Mouse (Mus musculus) effector memory CD4-positive, alpha-beta T cell, adult 5 months (primary cell): ENCODE data around the gene Dydc2. TPM values are rescaled to one million over a fixed set of nuclear protein-coding genes. Genes with fewer than 3 reads are reported as not detected.

ENCODE experiments used
- polyA plus RNA-seq: library from polyadenylated mRNA; unstranded; fragments of 100-300 nt; shearing (Covaris generic); gene quantifications from one replicate; pipeline ENCODE4 v1.2.1, GENCODE M21; 2017

The Dydc2 gene
- polyA plus RNA-seq = not detected

DNA sequence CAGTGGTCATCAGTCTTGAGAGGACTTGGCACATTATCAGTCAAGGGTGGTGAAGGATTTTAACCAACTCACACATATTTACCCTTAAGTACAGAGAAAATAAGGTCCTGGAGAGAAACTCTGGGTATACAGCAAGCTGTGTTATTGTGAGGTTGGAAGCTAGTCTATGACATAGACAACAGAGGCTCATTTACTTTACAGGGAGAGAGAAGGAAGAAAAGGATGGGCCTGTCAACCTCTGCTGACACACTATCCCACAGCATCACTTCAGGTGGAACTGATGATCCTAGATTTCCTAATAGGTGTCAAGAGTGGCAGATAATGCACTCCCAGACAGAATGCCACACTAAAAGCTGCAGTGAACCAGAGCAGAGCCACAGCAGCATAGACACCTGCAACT lies at the start of gene Dydc2:
Dydc2 (minus strand) TSS at position 101 of the 400 bp plus-strand sequence.

DNA sequence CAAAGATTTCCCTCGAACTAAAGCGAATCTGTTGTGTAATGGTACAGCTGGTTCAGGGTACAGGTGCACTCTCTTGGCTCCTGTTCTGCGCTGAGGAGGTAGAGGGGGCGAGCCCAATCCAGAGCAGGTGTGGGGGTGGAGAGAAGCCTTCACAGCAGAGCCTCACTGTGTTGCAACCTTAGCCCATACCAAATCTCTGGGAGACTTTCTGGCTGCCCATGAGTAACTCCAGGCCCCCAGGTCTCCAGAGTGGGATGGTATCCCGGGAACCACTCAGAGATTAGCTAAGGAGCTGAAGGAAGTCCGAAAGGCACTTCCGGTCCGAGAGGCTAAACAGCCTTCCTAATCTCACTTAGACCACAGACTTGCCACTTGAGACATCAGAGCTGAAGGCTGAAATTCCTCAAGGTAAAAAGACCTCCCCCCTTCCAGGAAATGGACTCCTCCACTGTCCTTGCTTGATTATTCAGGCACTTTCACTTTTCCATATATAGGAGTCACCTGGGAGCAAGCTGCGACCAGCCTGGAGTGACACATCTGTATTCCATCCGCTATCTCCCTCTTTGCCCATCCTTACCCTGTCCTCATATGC lies 35.9 kb upstream of the Dydc2 start, which contains the start of gene Mat1a:
Mat1a (plus strand) TSS at position 183 of the 592 bp plus-strand sequence.

DNA sequence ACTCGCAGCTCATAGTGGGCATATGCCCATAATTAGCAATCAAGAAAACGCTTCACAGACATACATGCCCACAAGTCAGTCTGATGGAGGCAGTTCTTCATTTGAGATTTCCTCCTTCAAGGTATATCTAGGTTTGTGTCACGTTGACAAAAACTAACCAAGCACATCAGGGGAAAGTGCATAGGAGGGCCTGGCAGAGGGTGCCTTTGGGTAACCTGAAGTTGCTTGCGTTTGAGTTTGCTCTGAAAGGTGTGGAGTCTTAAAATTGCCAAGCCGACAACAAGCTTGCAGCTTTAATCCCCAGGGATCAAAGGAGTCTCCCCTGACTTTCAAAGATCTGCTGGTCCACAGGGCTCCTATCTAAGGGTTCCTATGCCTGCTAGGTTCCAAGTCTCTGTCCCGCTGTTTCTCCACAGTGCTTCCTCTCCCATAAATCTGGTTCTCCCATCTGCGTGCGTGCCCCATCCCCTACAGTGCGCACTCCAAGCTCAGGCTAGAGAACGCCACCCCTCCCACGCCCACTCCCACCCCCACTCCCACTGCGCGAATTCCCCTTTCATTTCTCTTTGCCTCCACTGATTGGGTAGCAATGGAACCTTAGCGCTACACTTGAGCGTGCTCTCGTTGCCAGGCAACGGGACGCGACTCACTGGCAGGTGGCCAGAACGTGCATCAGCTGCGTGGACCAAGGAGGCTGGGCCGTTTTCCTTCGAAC lies 3.4 kb upstream of the Dydc2 start, which contains the start of gene Dydc1:
Dydc1 (plus strand) TSS at position 683 of the 715 bp plus-strand sequence.

DNA sequence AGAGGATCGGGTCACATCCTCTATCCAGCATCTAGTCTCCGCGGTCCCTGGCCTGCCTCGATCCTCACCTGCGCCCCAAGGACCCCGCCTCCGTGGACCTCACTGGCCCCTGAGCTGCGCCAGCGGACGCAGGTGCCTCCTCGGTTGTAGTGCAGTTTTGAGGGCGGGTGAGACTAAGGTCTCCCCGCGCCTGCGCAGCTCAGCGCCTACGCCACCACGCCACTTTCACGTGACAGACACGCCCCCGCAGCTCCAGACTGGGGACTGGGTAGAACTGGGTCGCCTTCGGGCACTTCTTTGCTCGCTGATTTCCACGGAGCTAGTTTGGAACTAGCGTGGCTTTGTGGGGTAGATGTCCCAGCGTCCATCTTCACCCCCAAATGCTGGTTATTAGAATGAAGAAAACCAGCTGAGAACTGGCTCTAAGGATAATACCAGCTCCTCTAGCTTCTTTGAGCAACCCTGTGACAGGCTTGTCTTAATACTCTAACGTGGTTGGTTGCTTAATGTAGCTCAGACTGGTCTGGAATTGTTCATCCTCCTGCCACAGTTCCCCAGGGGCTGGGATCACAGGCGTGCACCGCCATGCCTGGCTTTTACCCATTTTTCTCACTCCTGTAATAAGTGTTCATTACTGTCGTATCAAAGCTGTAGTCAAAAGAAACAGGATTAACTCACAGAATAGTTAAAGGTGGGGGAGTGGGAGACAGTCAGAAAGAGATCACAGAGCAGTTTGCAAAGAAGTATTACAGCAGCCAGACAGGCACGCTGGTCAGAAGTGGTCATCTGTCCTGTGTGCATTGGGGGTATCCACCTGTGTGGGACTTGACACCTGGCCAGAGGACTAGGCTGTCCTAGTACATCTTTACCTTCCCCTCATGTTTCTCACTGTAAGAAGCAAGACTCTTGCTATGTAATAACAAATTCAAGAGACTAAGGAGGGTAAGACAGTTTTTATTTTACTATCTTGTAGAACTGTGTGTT lies 55.1 kb downstream of the Dydc2 start, which contains the start of gene Fam213a:
Fam213a (minus strand) TSS at position 159 of the 984 bp plus-strand sequence.

Other genes starting within 250 kb of the Dydc2 start
- gene Sh2d4b, start 175.9 kb downstream of the Dydc2 start, polyA plus RNA-seq = 0.90 TPM
- 141 TPM for gene Tspan14, start 102.4 kb downstream of the Dydc2 start, polyA plus RNA-seq
- gene Fam213a, start 55.4 kb downstream of the Dydc2 start, polyA plus RNA-seq = 14.2 TPM
- gene Dydc1, start 3.7 kb upstream of the Dydc2 start, polyA plus RNA-seq = not detected
- gene Mat1a, start 35.8 kb upstream of the Dydc2 start, polyA plus RNA-seq = not detected
- not detected for gene Sftpa1, start 62.6 kb upstream of the Dydc2 start, polyA plus RNA-seq
- not detected for gene Mbl1, start 82.2 kb upstream of the Dydc2 start, polyA plus RNA-seq
- gene Sftpd, start 115.9 kb upstream of the Dydc2 start, polyA plus RNA-seq = not detected
- gene Gm2832, start 209.6 kb upstream of the Dydc2 start, polyA plus RNA-seq = not detected